Mouse (Mus musculus) neural tube, embryonic 13.5 days (tissue): ENCODE data around the gene Gnas. TPM values are rescaled to one million over a fixed set of nuclear protein-coding genes. Genes with fewer than 3 reads are reported as not detected.
A peak's percentile ranks its signal among the peaks of the same experiment; 100 is the strongest.

ENCODE experiments used
- ATAC-seq: fragments of 200-750 bp; cut with Nextera tagmentation; 2 replicates; pipeline ENCODE4 v1.8.0; 2017; ENCODE audit warnings: low read depth, mild to moderate bottlenecking, moderate TSS enrichment, moderate library complexity
- H3K27ac ChIP-seq: fragments of 300-500 bp; sonication (generic); replicated peaks from 2 replicates; pipeline ENCODE4 v1.5.1; 2015; ENCODE audit warnings: moderate library complexity, mild to moderate bottlenecking, inconsistent platforms
- H3K27me3 ChIP-seq: fragments of 300-500 bp; sonication (generic); 2 replicates; pipeline ENCODE4 v1.6.1; 2015; ENCODE audit warnings: mild to moderate bottlenecking, inconsistent platforms
- H3K36me3 ChIP-seq: fragments of 300-500 bp; sonication (generic); 2 replicates; pipeline ENCODE4 v1.6.1; 2015; ENCODE audit warnings: mild to moderate bottlenecking, inconsistent platforms
- H3K4me1 ChIP-seq: fragments of 300-500 bp; sonication (generic); replicated peaks from 2 replicates; pipeline ENCODE4 v1.6.1; 2015; ENCODE audit warnings: inconsistent platforms
- H3K4me2 ChIP-seq: fragments of 300-500 bp; sonication (generic); 2 replicates; pipeline ENCODE4 v1.6.1; 2015; ENCODE audit warnings: inconsistent platforms, mild to moderate bottlenecking, moderate library complexity
- H3K4me3 ChIP-seq: fragments of 300-500 bp; sonication (generic); 2 replicates; pipeline ENCODE4 v1.5.1; 2015; ENCODE audit warnings: mild to moderate bottlenecking, inconsistent platforms
- H3K9ac ChIP-seq: fragments of 300-500 bp; sonication (generic); 2 replicates; pipeline ENCODE4 v1.6.1; 2015; ENCODE audit warnings: moderate library complexity, mild to moderate bottlenecking, inconsistent platforms
- H3K9me3 ChIP-seq: fragments of 300-500 bp; sonication (generic); 2 replicates; pipeline ENCODE4 v1.6.1; 2016; ENCODE audit warnings: inconsistent platforms
- WGBS: fragments of 180-500 bp; shearing (Covaris S2); methylation state at CpG from one replicate; pipeline ENCODE4 v1.1.7; 2015; 5-methylcytosine and 5-hydroxymethylcytosine counted together
- polyA plus RNA-seq: library from polyadenylated mRNA; unstranded; fragments of >200 nt; fragmentation: Nextera tagmentation; extraction: Ambion mirVana; gene quantifications from 2 replicates; pipeline ENCODE4 v1.2.1, GENCODE M21; 2015

The Gnas gene
- polyA plus RNA-seq, 1 experiment from 2014 or later = 1,617 TPM

DNA sequence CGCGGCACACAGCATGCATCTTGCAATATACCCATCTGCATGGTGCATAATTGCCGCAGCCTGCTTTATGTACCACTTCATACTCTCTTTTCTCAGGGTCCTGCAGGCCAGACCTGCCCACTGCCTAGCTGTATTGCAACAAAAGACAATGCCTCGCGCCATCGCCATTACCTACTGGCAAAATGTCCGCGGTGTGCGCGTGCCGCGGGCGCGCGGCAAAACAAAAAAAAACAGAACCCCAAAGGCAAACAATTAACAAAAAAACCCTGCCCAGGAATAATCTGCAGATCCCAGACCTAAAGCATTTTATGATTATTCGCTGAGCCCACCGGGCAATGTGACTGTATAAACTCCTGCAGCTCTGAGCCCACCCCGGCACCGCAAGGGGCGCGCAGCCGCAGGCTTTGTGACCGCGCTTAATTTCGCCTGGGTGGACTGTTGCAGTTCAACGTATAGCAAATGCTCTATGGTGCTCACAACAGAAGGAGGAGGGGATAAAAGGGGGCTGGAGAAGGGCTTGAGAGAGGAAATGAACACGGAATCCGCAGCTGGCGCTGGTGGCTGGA is 11.9 kb downstream of the Gnas start:
- peaks cover 12% of the 10 kb centered on the region for H3K36me3 ChIP-seq
- WGBS = 55% methylated on average over 29 of the region's 29 CpGs
- 0 out of 2 replicates have a peak overlapping the region, but pooled peaks have one; percentile 49 for H3K27ac ChIP-seq
- H3K9me3 ChIP-seq = peaks cover 61% of the 10 kb centered on the region
- H3K4me3 ChIP-seq = peak overlapping the region; percentile 70
- no peak for ATAC-seq
- peaks cover 72% of the 10 kb centered on the region for H3K4me1 ChIP-seq
- H3K9ac ChIP-seq = no peak overlapping the region
- H3K27me3 ChIP-seq = peaks cover 45% of the 10 kb centered on the region
- peak overlapping the region; percentile 61 for H3K4me2 ChIP-seq

DNA sequence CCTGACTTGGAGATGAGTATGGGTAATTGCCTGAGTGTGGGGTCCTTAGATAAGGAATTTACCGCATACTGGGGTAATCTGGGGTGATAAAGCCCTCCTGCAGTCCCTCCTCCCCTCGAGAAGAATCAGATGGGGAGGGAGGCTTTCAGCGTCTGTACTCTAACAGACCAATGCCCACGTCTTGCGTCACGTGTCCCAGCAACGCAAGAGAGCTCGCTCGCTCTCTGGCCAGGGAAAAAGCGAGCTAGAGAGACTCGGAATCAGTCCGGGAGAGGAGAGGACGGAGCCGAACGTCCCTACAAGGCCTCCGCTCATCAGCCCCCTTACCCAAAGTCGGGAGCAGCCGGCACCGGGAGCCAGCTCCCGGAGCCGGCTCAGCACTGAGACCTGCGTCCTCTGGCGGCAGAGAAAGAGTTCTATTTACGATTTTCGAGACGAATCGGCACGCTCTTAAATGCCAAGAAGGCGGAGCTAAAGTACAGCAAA is 13.0 kb downstream of the Gnas start:
- H3K27ac ChIP-seq = no peak overlapping the region
- peak overlapping the region; percentile 61 for H3K4me2 ChIP-seq
- peaks cover 61% of the 10 kb centered on the region for H3K9me3 ChIP-seq
- H3K4me3 ChIP-seq = peak overlapping the region; percentile 14
- no peak for ATAC-seq
- peaks cover 49% of the 10 kb centered on the region for H3K27me3 ChIP-seq
- peaks cover 12% of the 10 kb centered on the region for H3K36me3 ChIP-seq
- H3K4me1 ChIP-seq = peaks cover 60% of the 10 kb centered on the region
- no peak overlapping the region for H3K9ac ChIP-seq
- WGBS = 46% methylated on average over 29 of the region's 29 CpGs

DNA sequence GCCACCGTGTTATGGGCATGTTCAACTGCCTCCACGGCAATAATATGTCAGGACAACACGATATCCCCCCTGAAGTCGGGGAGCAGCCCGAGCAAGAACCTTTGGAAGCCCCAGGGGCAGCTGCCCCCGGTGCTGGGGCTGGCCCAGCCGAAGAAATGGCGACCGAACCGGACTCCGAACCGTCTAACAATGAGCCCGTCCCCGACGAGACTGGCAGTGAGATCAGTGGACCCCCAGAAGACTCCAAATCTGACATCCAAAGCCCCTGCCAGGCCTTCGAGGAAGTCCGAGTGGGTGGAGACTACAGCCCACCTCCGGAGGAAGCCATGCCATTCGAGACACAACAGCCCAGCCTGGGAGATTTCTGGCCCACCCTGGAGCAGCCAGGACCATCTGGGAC is 13.7 kb downstream of the Gnas start:
- peaks cover 12% of the 10 kb centered on the region for H3K36me3 ChIP-seq
- H3K9me3 ChIP-seq = peaks cover 61% of the 10 kb centered on the region
- H3K4me1 ChIP-seq = peaks cover 53% of the 10 kb centered on the region
- 71% methylated on average over 19 of the region's 19 CpGs for WGBS
- no peak overlapping the region for H3K27ac ChIP-seq
- H3K4me2 ChIP-seq = peak overlapping the region; percentile 54
- no peak for ATAC-seq
- H3K27me3 ChIP-seq = peaks cover 49% of the 10 kb centered on the region
- H3K9ac ChIP-seq = no peak overlapping the region
- peak overlapping the region; percentile 34 for H3K4me3 ChIP-seq

DNA sequence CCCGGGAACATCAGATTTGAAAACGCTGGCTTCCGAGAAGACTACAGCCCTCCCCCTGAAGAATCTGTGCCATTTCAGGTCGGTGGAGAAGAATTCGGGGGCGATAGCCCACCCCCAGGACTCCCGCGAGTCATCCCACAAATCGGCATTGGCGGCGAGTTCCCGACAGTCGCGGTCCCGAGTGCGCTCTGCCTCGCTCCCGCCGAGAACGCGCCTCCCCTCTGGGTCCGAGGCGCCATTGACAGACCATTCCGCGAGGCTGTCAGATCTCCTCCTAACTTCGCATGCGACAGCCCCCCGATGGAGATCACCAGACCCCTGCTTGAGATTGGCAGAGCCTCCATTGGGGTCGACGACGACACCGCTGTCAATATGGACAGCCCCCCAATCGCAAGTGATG is 14.4 kb downstream of the Gnas start:
- Histone ChIP-seq H3K27ac (no peak overlapping the region), H3K27me3 (peaks cover 49% of the 10 kb centered on the region), H3K4me2 (peak overlapping the region; percentile 54), H3K4me3 (peak overlapping the region; percentile 34), H3K36me3 (peaks cover 12% of the 10 kb centered on the region), H3K9me3 (peaks cover 61% of the 10 kb centered on the region), H3K4me1 (peaks cover 47% of the 10 kb centered on the region), H3K9ac (no peak overlapping the region)
- ATAC-seq = no peak
- WGBS = 50% methylated on average over 33 of the region's 33 CpGs

DNA sequence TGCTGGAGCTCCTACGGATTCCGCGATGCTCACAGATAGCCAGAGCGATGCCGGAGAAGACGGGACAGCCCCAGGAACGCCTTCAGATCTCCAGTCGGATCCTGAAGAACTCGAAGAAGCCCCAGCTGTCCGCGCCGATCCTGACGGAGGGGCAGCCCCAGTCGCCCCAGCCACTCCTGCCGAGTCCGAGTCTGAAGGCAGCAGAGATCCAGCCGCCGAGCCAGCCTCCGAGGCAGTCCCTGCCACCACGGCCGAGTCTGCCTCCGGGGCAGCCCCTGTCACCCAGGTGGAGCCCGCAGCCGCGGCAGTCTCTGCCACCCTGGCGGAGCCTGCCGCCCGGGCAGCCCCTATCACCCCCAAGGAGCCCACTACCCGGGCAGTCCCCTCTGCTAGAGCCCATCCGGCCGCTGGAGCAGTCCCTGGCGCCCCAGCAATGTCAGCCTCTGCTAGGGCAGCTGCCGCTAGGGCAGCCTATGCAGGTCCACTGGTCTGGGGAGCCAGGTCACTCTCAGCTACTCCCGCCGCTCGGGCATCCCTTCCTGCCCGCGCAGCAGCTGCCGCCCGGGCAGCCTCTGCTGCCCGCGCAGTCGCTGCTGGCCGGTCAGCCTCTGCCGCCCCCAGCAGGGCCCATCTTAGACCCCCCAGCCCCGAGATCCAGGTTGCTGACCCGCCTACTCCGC is 15.1 kb downstream of the Gnas start:
- H3K27ac ChIP-seq = no peak overlapping the region
- H3K9me3 ChIP-seq = peaks cover 59% of the 10 kb centered on the region
- H3K4me1 ChIP-seq = peaks cover 45% of the 10 kb centered on the region
- peak overlapping the region; percentile 34 for H3K4me3 ChIP-seq
- H3K36me3 ChIP-seq = peaks cover 12% of the 10 kb centered on the region
- H3K4me2 ChIP-seq = peak overlapping the region; percentile 54
- WGBS = 55% methylated on average over 48 of the region's 48 CpGs
- peaks cover 49% of the 10 kb centered on the region for H3K27me3 ChIP-seq
- no peak for ATAC-seq
- H3K9ac ChIP-seq = peak overlapping the region; percentile 38

DNA sequence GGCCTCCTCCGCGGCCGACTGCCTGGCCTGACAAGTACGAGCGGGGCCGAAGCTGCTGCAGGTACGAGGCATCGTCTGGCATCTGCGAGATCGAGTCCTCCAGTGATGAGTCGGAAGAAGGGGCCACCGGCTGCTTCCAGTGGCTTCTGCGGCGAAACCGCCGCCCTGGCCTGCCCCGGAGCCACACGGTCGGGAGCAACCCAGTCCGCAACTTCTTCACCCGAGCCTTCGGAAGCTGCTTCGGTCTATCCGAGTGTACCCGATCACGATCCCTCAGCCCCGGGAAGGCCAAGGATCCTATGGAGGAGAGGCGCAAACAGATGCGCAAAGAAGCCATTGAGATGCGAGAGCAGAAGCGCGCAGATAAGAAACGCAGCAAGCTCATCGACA is 15.6 kb downstream of the Gnas start:
- Histone ChIP-seq H3K4me3 (peak overlapping the region; percentile 34), H3K9me3 (peaks cover 54% of the 10 kb centered on the region), H3K9ac (peak overlapping the region; percentile 38), H3K4me2 (peak overlapping the region; percentile 54), H3K27me3 (peaks cover 49% of the 10 kb centered on the region), H3K27ac (no peak overlapping the region), H3K4me1 (peaks cover 45% of the 10 kb centered on the region), H3K36me3 (peaks cover 12% of the 10 kb centered on the region)
- WGBS = 62% methylated on average over 33 of the region's 34 CpGs
- ATAC-seq = no peak

DNA sequence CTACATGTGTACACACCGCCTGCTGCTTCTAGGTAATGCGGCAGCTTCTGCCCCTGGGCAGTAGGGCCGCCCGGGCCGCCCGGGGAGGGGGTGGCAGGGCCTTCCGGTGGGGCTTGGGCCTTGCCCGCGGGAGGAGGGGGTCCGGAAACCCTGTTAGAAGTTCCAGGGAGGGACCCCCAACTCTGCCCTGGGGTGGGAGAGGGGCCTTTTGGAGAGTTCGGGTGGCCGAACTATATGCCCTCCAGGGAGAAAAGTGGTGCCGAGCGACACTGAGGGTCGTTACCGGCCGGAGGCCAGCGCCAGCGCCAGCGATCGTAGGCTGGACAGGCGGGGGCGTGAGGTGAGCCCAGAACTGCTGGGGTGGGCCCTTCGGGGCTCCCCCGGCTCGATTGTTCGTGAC is 16.1 kb downstream of the Gnas start:
- H3K4me2 ChIP-seq = peak overlapping the region; percentile 54
- H3K9ac ChIP-seq = peak overlapping the region; percentile 38
- peaks cover 45% of the 10 kb centered on the region for H3K4me1 ChIP-seq
- 45% methylated on average over 24 of the region's 27 CpGs for WGBS
- peaks cover 50% of the 10 kb centered on the region for H3K9me3 ChIP-seq
- H3K27me3 ChIP-seq = peaks cover 49% of the 10 kb centered on the region
- no peak overlapping the region for H3K27ac ChIP-seq
- peak overlapping the region; percentile 34 for H3K4me3 ChIP-seq
- no peak for ATAC-seq
- peaks cover 12% of the 10 kb centered on the region for H3K36me3 ChIP-seq

DNA sequence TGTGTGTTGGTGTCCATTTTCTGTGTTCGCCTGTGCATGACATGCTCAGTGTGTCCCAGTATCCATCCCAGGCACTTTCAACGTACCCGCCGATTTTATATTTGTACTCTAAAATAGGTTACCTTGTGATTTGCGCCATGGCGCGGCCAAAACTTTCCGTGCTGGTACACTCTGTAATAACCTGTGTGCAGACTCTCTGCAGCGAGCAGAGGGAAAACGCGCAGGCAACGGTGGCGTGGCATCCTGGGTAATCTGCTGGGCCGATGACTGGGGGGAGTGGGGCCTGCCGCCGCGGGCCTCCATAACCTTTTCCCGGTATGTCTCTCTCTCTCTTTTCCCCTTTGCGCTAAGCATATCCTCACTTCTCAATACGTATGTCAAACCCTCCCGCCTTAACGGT is 16.5 kb downstream of the Gnas start:
- Histone ChIP-seq H3K9ac (peak overlapping the region; percentile 38; the same call in 1 of the 2 replicates), H3K4me2 (peak overlapping the region; percentile 54), H3K27me3 (peaks cover 49% of the 10 kb centered on the region), H3K9me3 (peaks cover 46% of the 10 kb centered on the region), H3K27ac (no peak overlapping the region), H3K4me3 (peak overlapping the region; percentile 34), H3K36me3 (peaks cover 12% of the 10 kb centered on the region), H3K4me1 (peaks cover 45% of the 10 kb centered on the region)
- ATAC-seq = no peak
- WGBS = 47% methylated on average over 22 of the region's 22 CpGs

DNA sequence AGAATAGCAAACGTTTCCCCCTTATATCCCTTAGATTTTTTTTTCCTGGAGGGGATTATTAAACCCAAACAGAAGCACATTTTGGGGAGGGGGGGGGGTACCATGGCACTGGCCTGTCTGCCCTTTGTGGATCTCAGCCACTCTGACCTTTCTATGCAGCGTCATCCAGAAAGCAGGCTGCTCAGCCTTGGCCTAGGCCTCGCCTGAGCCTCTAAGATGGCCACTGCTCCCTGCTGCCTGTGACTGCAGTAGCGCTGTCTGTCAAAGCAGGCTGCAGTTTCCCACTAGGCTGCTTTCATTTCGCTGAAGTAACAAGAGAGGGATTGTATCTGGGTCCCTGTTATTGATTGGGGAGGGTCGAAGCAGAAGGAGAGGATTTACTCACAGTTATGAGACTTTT is 18.4 kb downstream of the Gnas start:
- H3K4me3 ChIP-seq = no peak overlapping the region
- no peak overlapping the region for H3K4me2 ChIP-seq
- H3K36me3 ChIP-seq = peaks cover 5% of the 10 kb centered on the region
- H3K27me3 ChIP-seq = peaks cover 39% of the 10 kb centered on the region
- WGBS = 50% methylated on average over 6 of the region's 6 CpGs
- ATAC-seq = no peak
- peaks cover 30% of the 10 kb centered on the region for H3K4me1 ChIP-seq
- no peak overlapping the region for H3K27ac ChIP-seq
- peaks cover 29% of the 10 kb centered on the region for H3K9me3 ChIP-seq
- no peak overlapping the region for H3K9ac ChIP-seq

DNA sequence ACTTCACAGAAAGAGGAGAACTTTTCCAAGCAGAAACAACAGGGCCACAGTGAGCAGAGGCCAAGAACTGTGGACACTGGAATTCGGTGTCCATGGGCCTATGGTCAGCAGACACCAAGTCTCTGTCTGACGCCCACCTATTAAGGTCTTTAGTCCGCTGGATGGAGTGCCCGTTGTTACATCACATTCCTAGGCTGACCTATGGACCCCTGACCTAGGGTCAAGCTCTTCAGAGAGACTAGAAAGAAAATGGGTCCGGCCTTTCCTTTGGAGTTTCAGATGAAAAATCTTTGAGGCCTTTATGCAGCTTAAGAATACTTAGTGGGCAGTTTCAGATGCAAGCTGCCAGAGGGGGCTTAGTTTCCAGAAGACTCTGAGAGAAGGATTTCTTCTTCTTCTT is 21.5 kb downstream of the Gnas start:
- H3K36me3 ChIP-seq = no peaks in the 10 kb centered on the region
- ATAC-seq = no peak
- H3K9ac ChIP-seq = no peak overlapping the region
- H3K4me2 ChIP-seq = no peak overlapping the region
- peaks cover 2% of the 10 kb centered on the region; the same call in 1 of the 2 replicates for H3K4me1 ChIP-seq
- no peak overlapping the region for H3K4me3 ChIP-seq
- H3K9me3 ChIP-seq = no peaks in the 10 kb centered on the region
- no peak overlapping the region for H3K27ac ChIP-seq
- WGBS = 4% methylated on average over 5 of the region's 5 CpGs
- H3K27me3 ChIP-seq = peaks cover 7% of the 10 kb centered on the region

DNA sequence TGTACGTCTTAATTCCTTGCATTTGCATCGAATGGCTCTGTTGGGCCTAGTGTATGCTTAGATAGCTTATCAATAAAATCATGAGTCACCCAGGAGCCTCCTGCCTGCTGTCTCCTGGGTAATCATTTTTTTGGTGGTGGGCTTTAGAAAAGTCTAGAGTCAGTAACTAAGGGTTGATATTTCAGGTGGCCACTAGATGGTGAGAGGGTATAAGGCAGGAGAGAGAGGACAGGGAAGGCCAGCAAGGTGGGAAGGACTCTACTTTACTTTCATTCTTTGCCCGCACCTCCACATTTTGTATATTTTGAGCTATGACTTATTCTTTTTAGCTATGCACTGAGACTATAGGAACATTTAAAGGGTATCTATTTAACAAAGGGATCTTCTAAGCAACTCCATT is 23.8 kb downstream of the Gnas start:
- 90% methylated on average over 3 of the region's 3 CpGs for WGBS
- H3K27me3 ChIP-seq = no peaks in the 10 kb centered on the region
- no peak overlapping the region for H3K9ac ChIP-seq
- H3K36me3 ChIP-seq = no peaks in the 10 kb centered on the region
- H3K4me1 ChIP-seq = no peaks in the 10 kb centered on the region; the same call in 1 of the 2 replicates
- no peak overlapping the region for H3K27ac ChIP-seq
- H3K9me3 ChIP-seq = no peaks in the 10 kb centered on the region
- no peak overlapping the region for H3K4me2 ChIP-seq
- ATAC-seq = no peak
- H3K4me3 ChIP-seq = no peak overlapping the region

DNA sequence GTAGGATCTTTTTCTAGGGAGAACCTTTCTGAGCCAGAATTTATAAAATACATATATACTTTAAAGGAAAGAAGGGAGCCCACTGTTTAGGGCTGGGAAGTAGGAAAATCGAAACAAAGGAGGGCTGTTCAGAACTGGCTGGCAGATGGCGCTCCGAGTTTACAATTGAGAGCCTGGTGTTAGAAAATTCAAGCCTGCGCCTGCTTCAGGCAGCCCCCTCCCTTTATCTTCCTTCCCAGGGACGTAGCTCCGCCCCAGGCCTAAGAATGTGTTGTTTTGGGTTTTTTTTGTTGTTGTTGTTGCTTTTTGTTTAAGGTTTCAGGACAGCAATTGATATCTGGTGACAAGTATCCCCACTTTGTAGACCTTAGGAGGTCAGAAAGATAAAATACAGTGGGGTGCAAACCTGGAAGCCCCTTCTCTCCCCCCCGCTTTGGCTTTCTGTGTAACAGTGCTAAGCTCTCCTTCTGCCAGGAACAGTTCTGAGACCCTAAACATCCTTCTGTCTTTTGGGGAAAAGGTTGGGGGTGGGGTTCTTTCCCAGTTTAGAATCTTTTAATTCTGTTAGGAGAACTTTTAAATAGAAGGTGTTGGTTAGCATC is 26.9 kb downstream of the Gnas start:
- H3K27ac ChIP-seq = no peak overlapping the region
- ATAC-seq = peak; percentile 73
- WGBS = 11% methylated on average over 7 of the region's 7 CpGs
- H3K4me2 ChIP-seq = no peak overlapping the region
- no peaks in the 10 kb centered on the region for H3K9me3 ChIP-seq
- H3K4me1 ChIP-seq = no peaks in the 10 kb centered on the region; the same call in 1 of the 2 replicates
- no peak overlapping the region for H3K4me3 ChIP-seq
- no peak overlapping the region for H3K9ac ChIP-seq
- H3K27me3 ChIP-seq = no peaks in the 10 kb centered on the region
- H3K36me3 ChIP-seq = no peaks in the 10 kb centered on the region
